Mouse (Mus musculus): ENCODE measurements at regions not wholly inside any gene's neighbourhood (a gene's known extent, or its start where the extent isn't known, plus 50 kb on each side); places are given as distances from the start of the nearest gene placed in this dataset.

DNA sequence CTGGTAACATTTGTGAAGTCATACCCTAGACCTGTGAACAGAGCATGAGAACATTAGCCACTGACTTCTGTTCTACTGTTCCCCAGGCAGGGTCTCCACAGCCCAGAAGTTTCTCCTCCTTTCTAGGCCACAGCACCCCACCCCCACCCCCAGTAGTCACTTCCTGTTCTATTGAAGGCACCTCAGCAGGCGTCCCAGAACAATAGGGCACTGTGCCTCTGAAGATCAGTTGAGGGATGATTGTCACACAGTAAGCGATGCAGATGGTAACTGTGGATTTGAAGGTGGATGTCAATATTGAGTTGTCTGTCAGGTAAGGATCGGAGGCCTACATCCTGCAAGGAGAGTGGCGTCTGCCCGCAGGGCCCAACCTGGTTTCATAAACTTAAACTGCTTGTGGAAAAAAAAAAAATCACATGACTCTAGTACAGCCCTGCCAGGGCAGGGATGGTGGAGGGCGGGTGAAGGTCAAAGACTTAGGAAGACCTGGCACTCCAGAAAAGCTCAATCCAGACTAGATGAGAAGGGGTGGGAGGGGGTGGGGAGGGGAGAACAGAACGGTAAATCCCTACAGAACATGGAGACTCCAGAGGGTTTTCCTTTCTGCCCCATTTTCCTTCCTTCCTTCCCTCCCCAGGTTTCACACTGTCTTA is 103.1 kb upstream of the Rybp start:
- DNase-seq (ENCODE audit: low spot score): no peak

DNA sequence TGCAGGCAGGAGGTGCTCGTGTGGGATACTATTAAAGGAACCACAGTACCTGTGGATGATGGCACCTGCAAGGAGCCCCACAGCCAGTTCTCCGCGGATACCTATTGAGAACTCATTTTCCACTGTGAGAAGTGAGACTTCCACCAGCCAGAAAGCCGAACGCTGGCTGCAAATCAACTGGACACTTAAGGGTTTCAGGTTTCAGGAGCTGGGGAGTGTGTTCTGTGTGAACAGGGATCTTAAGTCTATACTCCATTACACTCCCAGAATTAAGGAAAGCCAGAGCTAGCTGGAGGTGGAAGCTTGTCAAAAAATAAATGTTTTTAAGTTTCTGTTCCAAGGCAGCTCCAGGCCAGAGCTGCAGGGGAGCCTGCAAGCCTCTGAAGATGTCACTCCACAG is 99.8 kb upstream of the Rybp start:
- no peak for DNase-seq (ENCODE audit: low spot score)

- no peak for DNase-seq (ENCODE audit: low spot score)
Observed at GRCm38 (mm10) chr6:100385640-100386039, 98.4 kb upstream of the Rybp start.

DNA sequence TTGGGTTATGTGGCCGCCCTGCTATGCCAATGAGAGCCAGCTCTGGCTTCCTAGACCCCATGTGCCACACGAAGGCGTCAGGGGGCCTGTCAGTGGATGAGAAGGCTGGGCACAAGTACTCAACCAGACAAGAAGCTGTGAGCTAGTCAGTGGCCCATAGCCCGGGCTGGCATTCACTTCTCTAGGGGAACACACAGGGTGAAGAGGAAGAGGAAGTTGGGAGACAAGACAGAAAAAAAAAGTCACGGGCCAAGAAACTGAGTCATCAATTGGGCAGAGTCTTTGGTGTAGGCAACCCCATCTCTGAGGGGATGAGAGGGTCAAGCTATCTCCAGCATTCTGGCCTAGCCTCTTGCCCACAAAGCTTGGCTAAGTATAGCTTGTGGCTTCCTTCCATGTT is 93.8 kb upstream of the Rybp start:
- no peak for DNase-seq (ENCODE audit: low spot score)

GRCm38 (mm10) chr6:100380536-100380935 is 93.3 kb upstream of the Rybp start:
- no peak for DNase-seq (ENCODE audit: low spot score)

GRCm38 (mm10) chr6:100379792-100380191 is 92.5 kb upstream of the Rybp start:
- DNase-seq (ENCODE audit: low spot score): no peak

DNA sequence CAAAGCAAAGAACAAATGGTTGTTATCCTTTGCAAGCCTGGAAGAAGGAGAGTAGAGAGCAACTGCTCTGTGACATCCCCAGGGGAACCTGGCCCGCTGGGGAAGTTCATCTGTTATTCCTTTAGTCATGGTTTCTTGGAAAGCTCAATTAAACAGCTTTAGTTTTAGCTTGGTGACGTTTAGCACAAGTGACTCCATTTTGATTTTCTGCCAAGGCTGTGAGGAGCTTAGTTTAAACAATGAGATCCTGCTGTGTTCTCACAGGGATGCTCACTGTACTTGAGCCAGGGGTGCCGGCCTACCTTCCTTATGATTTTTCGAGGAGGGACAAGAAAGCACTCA is 91.2 kb upstream of the Rybp start:
- no peak for DNase-seq (ENCODE audit: low spot score)

DNA sequence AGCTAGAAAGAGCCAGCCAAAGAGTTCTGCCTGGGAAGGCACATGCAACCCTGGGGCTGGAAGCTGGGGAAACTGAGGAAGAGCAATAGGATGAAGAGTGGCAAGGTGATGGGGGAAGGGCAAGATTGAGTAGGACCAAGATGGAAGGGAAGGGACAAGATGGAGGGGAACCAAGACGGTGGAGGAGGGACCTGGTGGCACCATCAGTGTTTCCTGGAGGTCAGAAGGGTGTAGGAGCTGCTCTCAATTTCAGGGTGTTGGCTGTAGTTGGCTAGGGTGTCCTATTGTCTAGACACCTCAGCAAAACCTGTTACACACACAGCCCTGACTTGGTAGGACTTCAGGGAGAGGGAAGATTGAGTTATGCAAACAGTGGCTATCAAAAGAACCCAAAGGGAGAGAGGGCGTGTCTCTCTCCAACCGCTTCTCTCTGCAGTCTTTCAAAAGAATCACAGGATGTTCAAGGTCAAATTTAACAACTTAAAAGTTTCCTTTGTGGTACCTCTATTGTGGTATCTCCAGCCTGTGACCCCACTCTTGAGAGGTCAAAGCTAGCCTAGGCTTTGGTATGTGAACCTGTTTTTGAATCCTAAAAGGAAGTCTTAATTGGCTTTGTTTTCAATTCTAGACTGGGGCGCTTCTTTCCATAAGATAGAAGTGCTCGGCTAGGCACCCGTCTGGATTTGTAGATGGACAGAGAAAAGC is 90.7 kb upstream of the Rybp start:
- DNase-seq (ENCODE audit: low spot score): no peak

DNA sequence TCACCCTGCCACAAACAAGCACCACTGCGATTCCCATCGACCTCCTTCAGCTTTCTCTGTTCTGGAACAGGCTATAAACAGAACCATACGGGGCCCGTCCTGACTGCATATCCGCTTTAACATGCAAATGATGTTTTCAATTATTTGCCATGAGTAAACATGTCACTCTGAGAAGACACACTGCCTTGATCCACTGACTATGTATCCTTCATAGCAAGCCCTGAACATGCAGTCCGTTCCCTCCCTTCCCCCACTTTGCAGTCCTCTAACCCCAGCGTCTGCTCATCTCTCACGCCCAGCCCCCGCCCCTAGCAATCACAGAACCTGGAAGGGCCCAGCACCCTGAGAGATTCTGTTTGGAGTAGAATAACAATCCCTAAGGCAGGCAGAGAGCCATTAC is 89.4 kb upstream of the Rybp start:
- no peak for DNase-seq (ENCODE audit: low spot score)

DNA sequence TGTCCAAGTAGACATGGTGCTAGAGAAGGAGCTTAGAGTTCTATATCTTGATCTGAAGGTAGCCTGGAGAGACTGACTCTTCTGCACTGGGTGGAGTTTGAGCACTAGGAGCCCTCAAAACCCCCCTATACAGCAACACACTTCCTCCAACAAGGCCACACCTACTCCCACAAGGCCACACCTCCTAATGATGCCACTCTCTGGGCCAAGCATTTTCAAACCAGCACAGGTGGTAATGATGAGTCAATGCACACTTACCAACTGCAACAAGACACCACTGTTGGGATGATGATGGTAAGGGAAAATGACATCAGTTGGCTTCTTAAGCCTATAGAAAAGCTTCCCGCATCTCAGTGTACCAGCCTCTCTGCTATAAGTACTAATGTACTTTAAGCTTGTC is 83.5 kb upstream of the Rybp start:
- DNase-seq (ENCODE audit: low spot score): no peak

DNA sequence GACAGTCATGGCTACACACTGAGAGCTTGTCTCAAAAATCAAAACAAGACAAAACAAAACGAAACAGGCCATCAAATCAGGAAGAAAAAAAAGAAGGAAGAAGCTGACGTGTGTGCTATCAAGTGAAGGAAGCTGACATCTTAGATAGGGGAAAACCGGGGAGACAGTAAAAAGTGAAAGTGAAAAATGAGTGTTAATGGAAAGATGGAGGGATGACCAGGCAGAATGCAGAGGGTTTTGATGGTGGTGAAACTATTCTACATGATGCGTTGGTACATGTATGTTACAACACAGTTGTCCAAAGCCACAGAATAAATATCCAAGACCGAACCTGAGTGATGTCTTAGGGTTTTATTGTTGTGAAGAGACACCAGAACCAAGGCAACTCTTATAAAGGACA is 83.1 kb upstream of the Rybp start:
- DNase-seq (ENCODE audit: low spot score): no peak

GRCm38 (mm10) chr6:100366231-100366630 is 78.9 kb upstream of the Rybp start:
- DNase-seq (ENCODE audit: low spot score): no peak

DNA sequence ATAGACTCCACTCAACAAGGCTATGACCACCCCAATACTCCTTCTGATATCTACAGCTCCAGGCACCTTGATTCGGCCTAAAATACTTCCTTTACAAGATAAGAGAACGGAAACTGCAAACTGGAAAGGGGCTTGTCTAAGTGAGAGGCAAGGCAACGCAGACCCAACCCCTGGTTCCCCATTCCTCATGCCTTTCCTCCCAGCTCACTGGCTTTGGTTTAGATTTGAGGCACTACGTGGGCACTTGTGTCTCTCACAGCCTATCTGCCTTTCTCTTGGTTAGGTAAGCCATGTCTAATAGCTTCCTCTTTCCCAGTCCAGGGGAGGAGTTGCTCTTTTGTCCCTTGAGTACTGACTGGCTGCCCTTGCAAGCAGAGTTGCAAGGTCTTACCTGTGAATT is 78.5 kb upstream of the Rybp start:
- no peak for DNase-seq (ENCODE audit: low spot score)

GRCm38 (mm10) chr6:100363683-100364082 is 76.4 kb upstream of the Rybp start:
- peak; percentile 63 for DNase-seq (ENCODE audit: low spot score)

DNA sequence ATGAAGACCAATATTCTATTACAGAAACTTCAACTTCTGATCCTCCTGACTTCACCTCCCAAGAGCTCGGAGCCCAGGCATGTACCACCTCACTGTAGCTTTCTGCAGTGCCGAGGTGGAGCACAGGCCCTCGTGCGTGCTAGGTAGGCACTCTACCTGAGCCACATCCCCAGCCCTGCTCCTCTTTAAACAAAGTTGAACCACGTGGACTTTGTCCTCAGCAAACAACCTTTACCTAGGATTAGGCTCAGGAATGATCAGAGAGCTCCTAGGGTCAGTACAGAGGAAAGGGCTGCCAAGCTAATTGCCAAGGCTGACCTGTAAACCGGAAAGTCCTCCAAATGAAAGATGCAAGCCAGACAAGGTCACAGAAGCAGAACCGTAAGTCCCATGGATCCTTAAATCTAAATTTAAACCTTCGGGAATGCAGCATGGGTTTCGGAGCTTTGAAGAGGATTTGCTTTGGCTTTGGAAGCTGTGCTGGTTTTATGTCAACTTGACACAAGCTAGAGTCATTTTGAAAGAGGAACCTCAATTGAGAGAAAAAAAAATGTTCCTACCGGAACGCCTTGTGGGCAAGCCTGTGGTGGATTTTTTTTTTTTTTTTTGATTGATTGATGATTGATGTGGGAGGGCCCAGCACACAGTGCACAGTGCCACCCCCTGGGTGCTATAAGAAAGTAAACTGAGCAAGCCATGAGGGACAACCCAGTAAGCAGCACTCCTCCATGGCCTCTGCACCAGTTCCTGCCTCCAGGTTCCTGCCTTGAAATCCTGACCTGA is 69.5 kb upstream of the Rybp start:
- no peak for DNase-seq (ENCODE audit: low spot score)

DNA sequence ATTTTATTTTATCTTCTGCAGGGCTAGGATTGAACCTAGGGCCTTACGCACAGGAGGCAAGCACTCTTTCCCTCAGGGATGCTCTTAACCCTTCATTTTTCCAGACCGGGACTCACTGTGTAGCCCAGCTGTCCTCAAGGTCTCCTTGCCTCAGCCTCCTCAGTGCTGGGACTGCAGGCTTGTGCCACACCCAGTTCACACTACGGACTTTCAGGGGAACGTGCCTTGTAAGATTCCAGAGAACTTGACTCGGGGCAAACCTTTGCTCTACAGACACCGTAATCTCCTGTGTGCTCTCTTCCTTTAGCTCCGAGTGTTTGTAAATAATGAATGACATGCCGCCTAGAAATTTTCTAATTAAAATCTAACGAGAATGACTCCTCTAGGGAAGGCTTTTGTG is 68.6 kb upstream of the Rybp start:
- no peak for DNase-seq (ENCODE audit: low spot score)

DNA sequence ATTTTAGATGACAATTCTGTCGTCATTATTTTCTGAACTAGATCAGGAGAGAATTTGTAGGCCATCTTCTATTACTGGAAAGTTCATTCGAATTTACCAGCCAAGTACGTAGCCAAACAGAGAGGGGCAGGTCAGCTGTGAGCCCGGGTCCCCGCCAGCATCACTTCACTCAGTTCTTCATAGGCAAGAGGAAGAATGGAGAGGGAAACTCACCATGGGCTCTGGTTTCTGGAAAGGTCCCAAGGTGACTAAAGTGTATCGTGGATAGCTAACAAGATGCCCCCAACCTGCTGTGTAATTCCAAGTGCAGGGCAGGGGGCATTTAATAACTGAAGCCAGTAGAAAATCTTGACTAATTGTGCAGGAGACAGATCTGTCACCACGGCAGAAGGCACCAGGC is 60.2 kb upstream of the Rybp start:
- no peak for DNase-seq (ENCODE audit: low spot score)

- no peak for DNase-seq (ENCODE audit: low spot score)
Observed at GRCm38 (mm10) chr6:100345073-100345472, 57.8 kb upstream of the Rybp start.

- no peak for DNase-seq (ENCODE audit: low spot score)
Observed at GRCm38 (mm10) chr6:100341305-100342290, 54.3 kb upstream of the Rybp start.

- no peak for DNase-seq (ENCODE audit: low spot score)
Observed at GRCm38 (mm10) chr6:100338291-100338690, 51.0 kb upstream of the Rybp start.

Measured in layer of hippocampus, adult 9-10 months (tissue).